Mouse (Mus musculus): Measurements from ENCODE around the gene Casc3. TPM values are rescaled to one million over a fixed set of nuclear protein-coding genes. Genes with fewer than 3 reads are reported as not detected.

Gene Casc3
- total and polyA plus RNA-seq, 3 experiments, result 14.4 to 71.7 (median 16.7) TPM

DNA sequence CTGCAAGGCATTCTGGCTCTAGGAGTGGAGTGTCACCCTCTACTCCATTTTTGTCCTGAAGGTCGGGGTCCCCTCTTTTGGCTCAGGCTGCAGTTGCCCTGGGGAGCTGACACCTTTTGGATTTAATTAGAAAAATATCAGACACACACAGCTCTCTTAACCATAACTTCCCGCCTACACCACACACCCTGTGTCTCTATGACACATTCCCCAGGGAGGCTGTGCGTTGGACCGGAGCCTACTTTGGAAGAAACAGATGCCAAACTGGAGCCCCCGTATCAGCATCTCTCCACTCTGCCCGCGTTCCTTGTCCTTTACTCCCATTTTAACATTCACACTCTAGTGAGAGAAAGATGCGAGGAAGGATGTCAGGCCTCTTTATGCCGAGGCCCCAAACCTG is 33.8 kb downstream of the Casc3 start:
- dilution Hi-C loops (cut with MboI; ENCODE audit: extremely low pct_ligation_motif_present, extremely low pct_unique_long_range_greater_than_20kb, low sequenced_read_pairs), result no loop called here

DNA sequence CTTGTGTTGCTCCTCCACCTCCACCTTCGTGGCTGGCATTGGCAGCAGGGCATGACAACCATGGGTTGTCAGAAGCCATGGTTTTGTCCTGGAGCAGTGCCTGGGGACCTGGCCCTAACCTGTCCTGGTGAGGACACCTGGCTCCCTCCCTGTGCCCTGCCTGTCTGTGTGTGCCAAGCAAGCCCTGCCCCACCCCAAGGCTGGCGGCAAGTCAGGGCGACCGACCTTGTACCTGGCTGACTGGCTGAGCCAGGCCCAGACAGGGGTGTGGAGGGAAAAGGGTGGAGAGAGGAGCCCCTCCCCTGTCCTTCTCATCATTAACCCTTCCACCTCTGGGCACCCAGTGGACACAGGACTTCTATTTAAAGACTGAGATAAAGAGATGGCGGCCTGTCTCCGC is 34.7 kb downstream of the Casc3 start:
- Histone ChIP-seq H3K27me3 (replicated peaks) (peaks cover 25% of the 10 kb centered on the region), H3K4me1 (ENCODE audit: control insufficient read depth in 1 of 2, insufficient read depth in 2 of 2) (peaks cover 5 to 30% of the 10 kb centered on the region in 2 experiments; a peak in 2 of 4 replicates), H3K27ac (ENCODE audit: insufficient read depth, low read depth) (no peak overlapping the region), H3K4me3 (replicated peaks in 1 of 3; ENCODE audit: low read depth in 2 of 3, low read length in 2 of 3, poor library complexity in 1 of 3) (no peak overlapping the region), H3K4me2 (ENCODE audit: insufficient read depth, low read depth, poor library complexity, severe bottlenecking) (no peak overlapping the region), H3K9me3 (replicated peaks; ENCODE audit: low read length) (no peaks in the 10 kb centered on the region), H3K36me3 (replicated peaks in 1 of 2; ENCODE audit: control insufficient read depth in 1 of 2, insufficient read depth in 1 of 2, low read length in 1 of 2) (peaks cover 1 to 13% of the 10 kb centered on the region in 2 experiments), H3K9ac (ENCODE audit: insufficient read depth, low read depth) (no peak overlapping the region), H3K79me2 (replicated peaks; ENCODE audit: control insufficient read depth, extremely low read depth, insufficient read depth, poor library complexity, severe bottlenecking) (no peaks in the 10 kb centered on the region)
- TF ChIP-seq ETS1 (conservative IDR thresholded peaks at IDR 0.05; ENCODE audit: low read depth, low read length), result no peak
- no peak for TF ChIP-seq NELFE (IDR thresholded peaks at IDR 0.05; ENCODE audit: low read depth, low read length)
- no peak for TF ChIP-seq SIN3A (IDR thresholded peaks at IDR 0.05; ENCODE audit: low read length)
- TF ChIP-seq IRF4 (IDR thresholded peaks at IDR 0.05; ENCODE audit: low read depth, low read length), result no peak
- no peak for TF ChIP-seq GABPA (IDR thresholded peaks at IDR 0.05; ENCODE audit: insufficient replicate concordance, low read depth, low read length)
- no peak for TF ChIP-seq POLR2A (IDR thresholded peaks at IDR 0.05; ENCODE audit: low read depth, low read length)
- TF ChIP-seq ZNF384 (IDR thresholded peaks at IDR 0.05; ENCODE audit: low read depth, low read length), result no peak
- TF ChIP-seq POLR2AphosphoS2 (IDR thresholded peaks at IDR 0.05; ENCODE audit: low read depth, low read length), result no peak
- no peak for TF ChIP-seq MAFK (IDR thresholded peaks at IDR 0.05; ENCODE audit: insufficient replicate concordance, low read length)
- TF ChIP-seq SMC3 (IDR thresholded peaks at IDR 0.05; ENCODE audit: low read depth, low read length), result no peak
- TF ChIP-seq MXI1 (IDR thresholded peaks at IDR 0.05; ENCODE audit: low read depth, low read length), result no peak
- no peak for TF ChIP-seq ELF1 (IDR thresholded peaks at IDR 0.05; ENCODE audit: low read depth, low read length)
- no peak for TF ChIP-seq MYC (IDR thresholded peaks at IDR 0.05; ENCODE audit: low read depth, low read length)
- in situ Hi-C loops (cut with MboI; ENCODE audit: low pct_ligation_motif_present, low pct_unique_long_range_greater_than_20kb, low sequenced_read_pairs), result no loop called here
- DNase-seq (ENCODE audit: extremely low read depth), result no peak
- dilution Hi-C loops (cut with MboI; ENCODE audit: extremely low pct_ligation_motif_present, extremely low pct_unique_long_range_greater_than_20kb, low sequenced_read_pairs), result no loop called here

More for the DNA sequence above, 33.8 kb downstream of the Casc3 start:
- H3K27ac ChIP-seq (ENCODE audit: insufficient read depth, low read depth), result no peak overlapping the region
- in situ Hi-C loops (cut with MboI; ENCODE audit: low pct_ligation_motif_present, low pct_unique_long_range_greater_than_20kb, low sequenced_read_pairs), result no loop called here
- no peak for TF ChIP-seq HCFC1 (IDR thresholded peaks at IDR 0.05; ENCODE audit: low read depth, low read length)
- TF ChIP-seq USF1 (IDR thresholded peaks at IDR 0.05; ENCODE audit: low read depth, low read length), result no peak
- TF ChIP-seq MXI1 (IDR thresholded peaks at IDR 0.05; ENCODE audit: low read depth, low read length), result no peak
- no peak for TF ChIP-seq NRF1 (IDR thresholded peaks at IDR 0.05; ENCODE audit: low read depth, low read length)
- TF ChIP-seq NELFE (IDR thresholded peaks at IDR 0.05; ENCODE audit: low read depth, low read length), result no peak
- no peak for TF ChIP-seq ETS1 (conservative IDR thresholded peaks at IDR 0.05; ENCODE audit: low read depth, low read length)
- no peak for TF ChIP-seq CHD2 (IDR thresholded peaks at IDR 0.05; ENCODE audit: low read length)
- TF ChIP-seq MYC (IDR thresholded peaks at IDR 0.05; ENCODE audit: low read depth, low read length), result no peak
- no peak for TF ChIP-seq SIN3A (IDR thresholded peaks at IDR 0.05; ENCODE audit: low read length)
- TF ChIP-seq USF2 (conservative IDR thresholded peaks at IDR 0.05; ENCODE audit: low read depth, low read length), result no peak
- no peaks in the 10 kb centered on the region for H3K79me2 ChIP-seq (replicated peaks; ENCODE audit: control insufficient read depth, extremely low read depth, insufficient read depth, poor library complexity, severe bottlenecking)
- no peak overlapping the region for H3K4me3 ChIP-seq (replicated peaks in 1 of 3; ENCODE audit: low read depth in 2 of 3, low read length in 2 of 3, poor library complexity in 1 of 3)
- peaks cover 8 to 22% of the 10 kb centered on the region in 2 experiments for H3K36me3 ChIP-seq (replicated peaks in 1 of 2; ENCODE audit: control insufficient read depth in 1 of 2, insufficient read depth in 1 of 2, low read length in 1 of 2)
- DNase-seq (ENCODE audit: extremely low read depth), result no peak
- H3K9ac ChIP-seq (ENCODE audit: insufficient read depth, low read depth), result no peak overlapping the region
- no peak overlapping the region for H3K4me2 ChIP-seq (ENCODE audit: insufficient read depth, low read depth, poor library complexity, severe bottlenecking)
- H3K9me3 ChIP-seq (replicated peaks; ENCODE audit: low read length), result no peaks in the 10 kb centered on the region
- H3K4me1 ChIP-seq (ENCODE audit: control insufficient read depth in 1 of 2, insufficient read depth in 2 of 2), result peaks cover 5 to 30% of the 10 kb centered on the region in 2 experiments; a peak in 2 of 4 replicates
- peaks cover 25% of the 10 kb centered on the region for H3K27me3 ChIP-seq (replicated peaks)

All from CH12.LX (cell line).